Comparison of ENCODE assay signal across 8 mouse cellular contexts in the genomic region with DNA sequence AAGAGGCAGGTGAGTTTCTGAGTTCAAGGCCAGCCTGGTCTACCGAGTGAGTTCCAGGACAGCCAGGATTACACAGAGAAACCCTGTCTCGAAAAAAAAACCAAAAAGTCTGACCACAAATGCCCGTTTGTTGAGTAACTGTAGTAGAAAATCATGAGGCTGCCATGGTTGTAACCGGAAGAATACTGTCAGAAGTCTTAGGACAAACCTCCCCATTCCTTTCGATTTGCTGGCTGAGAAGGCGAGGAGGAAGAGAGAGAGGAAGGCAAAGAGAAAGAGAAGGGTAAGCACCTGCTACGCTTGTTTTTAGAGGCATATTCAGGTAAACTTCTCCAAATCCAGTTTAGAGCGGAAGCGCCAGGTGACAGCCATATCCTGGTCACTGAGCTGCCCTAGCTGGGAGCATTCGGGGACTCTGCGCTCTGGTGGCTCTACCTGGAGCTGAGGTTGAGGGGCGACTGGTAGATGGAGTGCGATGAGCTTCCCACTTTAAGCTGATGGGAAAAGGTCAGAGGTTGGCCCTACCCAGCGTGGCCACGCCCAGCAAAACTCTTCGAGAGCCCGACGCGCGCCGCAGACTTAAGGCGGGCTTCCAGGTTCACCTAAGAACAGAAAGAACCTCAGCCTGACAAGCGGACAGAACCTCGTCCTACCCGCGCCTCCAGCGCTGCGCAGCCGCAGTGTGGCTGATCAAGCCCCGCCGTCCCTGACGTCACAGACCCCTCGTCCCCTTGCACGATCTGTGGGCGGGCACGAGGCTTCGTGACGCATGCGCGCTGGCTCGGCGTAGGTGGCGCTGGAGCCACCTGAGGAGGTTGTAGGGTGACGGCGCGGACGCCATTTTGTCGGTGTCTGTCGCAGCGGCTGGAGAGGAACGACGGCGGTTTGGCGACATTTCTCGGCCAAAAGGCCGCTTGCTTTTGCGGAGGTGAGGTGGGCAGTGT. TPM values are rescaled to one million over a fixed set of nuclear protein-coding genes. Genes with fewer than 3 reads are reported as not detected.
DNase-seq lines count a peak whose midpoint lies in the region; ATAC-seq and TF ChIP-seq lines count a peak whose summit lies in the region.

A gene (minus strand): TSS at position 705 of the 944 bp plus-strand sequence.

- TF ChIP-seq CTCF in E14TG2a.4 (conservative IDR thresholded peaks at IDR 0.05; ENCODE audit: low read length), result no peak
- 0 out of 2 replicates have a peak, but pooled peaks have one; percentile 23 for TF ChIP-seq CTCF in heart, postnatal 0 days (IDR thresholded peaks at IDR 0.05; ENCODE audit: low read depth)
- TF ChIP-seq CTCF in testis, adult 2 months (IDR thresholded peaks at IDR 0.05; ENCODE audit: control insufficient read depth, insufficient read depth, insufficient replicate concordance, low read depth, low read length), result peak; percentile 31; the same call in 1 of the 2 replicates

- peaks cover 23% of the 10 kb centered on the region for H3K36me3 ChIP-seq in E14TG2a.4 (ENCODE audit: insufficient read depth, low read length)
- peaks cover 5% of the 10 kb centered on the region; the same call in 1 of the 2 replicates for H3K36me3 ChIP-seq in forebrain, embryonic 12.5 days (replicated peaks)
- peaks cover 6% of the 10 kb centered on the region; the same call in 1 of the 2 replicates for H3K36me3 ChIP-seq in heart, postnatal 0 days (replicated peaks; ENCODE audit: control insufficient read depth, insufficient read depth, low read length)
- peaks cover 8% of the 10 kb centered on the region for H3K36me3 ChIP-seq in liver, embryonic 16.5 days (ENCODE audit: control insufficient read depth, insufficient read depth)
- H3K36me3 ChIP-seq in neural tube, embryonic 13.5 days, result peaks cover 4% of the 10 kb centered on the region
- H3K36me3 ChIP-seq in testis, adult 2 months (ENCODE audit: control insufficient read depth, insufficient read depth, low read length), result peaks cover 1% of the 10 kb centered on the region; the same call in 1 of the 2 replicates

- no peak for TF ChIP-seq EP300 in heart, postnatal 0 days (IDR thresholded peaks at IDR 0.05; ENCODE audit: low read depth)

- H3K27me3 ChIP-seq in E14TG2a.4 (ENCODE audit: insufficient read depth, low read length), result peaks cover 14% of the 10 kb centered on the region
- no peaks in the 10 kb centered on the region for H3K27me3 ChIP-seq in forebrain, embryonic 12.5 days
- H3K27me3 ChIP-seq in heart, postnatal 0 days (ENCODE audit: control insufficient read depth, insufficient read depth, low read length), result no peaks in the 10 kb centered on the region
- H3K27me3 ChIP-seq in liver, embryonic 16.5 days (ENCODE audit: control insufficient read depth, insufficient read depth, low read depth, low read length), result no peaks in the 10 kb centered on the region
- no peaks in the 10 kb centered on the region for H3K27me3 ChIP-seq in neural tube, embryonic 13.5 days
- H3K27me3 ChIP-seq in testis, adult 2 months (ENCODE audit: control insufficient read depth, insufficient read depth, low read length), result no peaks in the 10 kb centered on the region

- H3K4me1 ChIP-seq in E14TG2a.4 (replicated peaks; ENCODE audit: low read depth, low read length), result peaks cover 37% of the 10 kb centered on the region
- peaks cover 27% of the 10 kb centered on the region for H3K4me1 ChIP-seq in forebrain, embryonic 12.5 days
- H3K4me1 ChIP-seq in heart, postnatal 0 days (ENCODE audit: control insufficient read depth, insufficient read depth), result peaks cover 18% of the 10 kb centered on the region
- H3K4me1 ChIP-seq in liver, embryonic 16.5 days (ENCODE audit: control insufficient read depth, low read depth, low read length), result peaks cover 25% of the 10 kb centered on the region
- peaks cover 41% of the 10 kb centered on the region for H3K4me1 ChIP-seq in neural tube, embryonic 13.5 days (replicated peaks)
- H3K4me1 ChIP-seq in testis, adult 2 months (ENCODE audit: control insufficient read depth, insufficient read depth, low read length), result peaks cover 4% of the 10 kb centered on the region

- peak; percentile 100 for TF ChIP-seq POLR2A in testis, adult 2 months (IDR thresholded peaks at IDR 0.05; ENCODE audit: control insufficient read depth, low read depth, low read length)

- H3K9me3 ChIP-seq in E14TG2a.4 (ENCODE audit: low read length), result no peaks in the 10 kb centered on the region
- no peaks in the 10 kb centered on the region for H3K9me3 ChIP-seq in forebrain, embryonic 12.5 days
- H3K9me3 ChIP-seq in heart, postnatal 0 days (replicated peaks; ENCODE audit: control insufficient read depth, low read length), result no peaks in the 10 kb centered on the region
- H3K9me3 ChIP-seq in liver, embryonic 16.5 days (replicated peaks; ENCODE audit: control insufficient read depth, low read length), result no peaks in the 10 kb centered on the region
- no peaks in the 10 kb centered on the region for H3K9me3 ChIP-seq in neural tube, embryonic 13.5 days

- 9% methylated on average over 57 of the region's 57 CpGs for WGBS in forebrain, embryonic 12.5 days
- WGBS in heart, postnatal 0 days, result 9% methylated on average over 57 of the region's 57 CpGs
- WGBS in liver, embryonic 16.5 days (ENCODE audit: insufficient replicate concordance), result 4% methylated on average over 57 of the region's 57 CpGs
- 9% methylated on average over 57 of the region's 57 CpGs for WGBS in neural tube, embryonic 13.5 days

- H3K9ac ChIP-seq in forebrain, embryonic 12.5 days, result peak within 1 kb of the TSS; percentile 87
- peak within 1 kb of the TSS; percentile 91 for H3K9ac ChIP-seq in heart, postnatal 0 days (replicated peaks; ENCODE audit: low read depth, low read length)
- peak within 1 kb of the TSS; percentile 99 for H3K9ac ChIP-seq in liver, embryonic 16.5 days (ENCODE audit: low read depth, low read length)
- peak within 1 kb of the TSS; percentile 97 for H3K9ac ChIP-seq in neural tube, embryonic 13.5 days

- peak; percentile 98 for DNase-seq in c-Kit-positive CD71-positive TER-119-positive erythroid progenitor cells, embryonic 14.5 days (ENCODE audit: low spot score)
- DNase-seq in heart, postnatal 0 days (ENCODE audit: low spot score), result peak; percentile 97
- peak; percentile 99 for DNase-seq in kidney, postnatal 4 days

- peak within 1 kb of the TSS; percentile 93 for H3K27ac ChIP-seq in forebrain, embryonic 12.5 days
- H3K27ac ChIP-seq in heart, postnatal 0 days (ENCODE audit: low read depth), result peak within 1 kb of the TSS; percentile 99
- H3K27ac ChIP-seq in liver, embryonic 16.5 days (ENCODE audit: low read length), result peak within 1 kb of the TSS; percentile 98
- peak within 1 kb of the TSS; percentile 95 for H3K27ac ChIP-seq in neural tube, embryonic 13.5 days (replicated peaks)
- peak within 1 kb of the TSS; percentile 98 for H3K27ac ChIP-seq in testis, adult 2 months (ENCODE audit: control insufficient read depth, insufficient read depth, low read depth, low read length)

- peak within 1 kb of the TSS; percentile 91 for H3K4me3 ChIP-seq in E14TG2a.4 (replicated peaks; ENCODE audit: low read length)
- peak within 1 kb of the TSS; percentile 79 for H3K4me3 ChIP-seq in forebrain, embryonic 12.5 days (replicated peaks)
- H3K4me3 ChIP-seq in heart, postnatal 0 days (ENCODE audit: low read depth, low read length), result peak within 1 kb of the TSS; percentile 88
- H3K4me3 ChIP-seq in liver, embryonic 16.5 days (ENCODE audit: low read depth, low read length), result peak within 1 kb of the TSS; percentile 76
- peak within 1 kb of the TSS; percentile 90 for H3K4me3 ChIP-seq in neural tube, embryonic 13.5 days
- peak within 1 kb of the TSS; percentile 97 for H3K4me3 ChIP-seq in testis, adult 2 months (ENCODE audit: control insufficient read depth, low read depth, low read length)

- ATAC-seq in forebrain, embryonic 12.5 days (ENCODE audit: low FRiP score), result peak; percentile 98
- peak; percentile 99 for ATAC-seq in heart, postnatal 0 days (ENCODE audit: insufficient read depth, low read depth)
- peak; percentile 96 for ATAC-seq in liver, embryonic 16.5 days (ENCODE audit: low read depth)
- ATAC-seq in neural tube, embryonic 13.5 days (ENCODE audit: low read depth), result peak; percentile 99

- peak within 1 kb of the TSS; percentile 79 for H3K4me2 ChIP-seq in forebrain, embryonic 12.5 days
- peak within 1 kb of the TSS; percentile 87 for H3K4me2 ChIP-seq in heart, postnatal 0 days (ENCODE audit: low read depth, low read length)
- H3K4me2 ChIP-seq in liver, embryonic 16.5 days (ENCODE audit: low read depth, low read length), result peak within 1 kb of the TSS; percentile 98
- H3K4me2 ChIP-seq in neural tube, embryonic 13.5 days, result peak within 1 kb of the TSS; percentile 82

RNA-seq across cellular contexts. Expression of the gene that starts here (rescaled TPM):
- polyA plus RNA-seq in forebrain, embryonic 12.5 days (2016; fragmentation: Nextera tagmentation; extraction: Ambion mirVana), result 0.37 TPM in 1 of 2 replicates, not detected in the other
- total RNA-seq in heart, postnatal 0 days (2014; rRNA removed; ENCODE audit: low replicate concordance), result 5.1 TPM in 1 of 2 replicates, not detected in the other
- 0.41 and 0.52 TPM in 2 replicates for polyA plus RNA-seq in heart, postnatal 0 days (2015; fragmentation: Nextera tagmentation; extraction: Ambion mirVana)
- 0.15 and 0.46 TPM in 2 replicates for polyA plus RNA-seq in liver, embryonic 16.5 days (2015; fragmentation: Nextera tagmentation; extraction: Ambion mirVana)
- 0.34 TPM in 1 of 2 replicates, not detected in the other for polyA plus RNA-seq in neural tube, embryonic 13.5 days (2015; fragmentation: Nextera tagmentation; extraction: Ambion mirVana)
- 279 and 291 TPM in 2 replicates for polyA plus RNA-seq in testis, adult 2 months (2012; rRNA removed)

Comparison
In these comparisons a context has a peak if more than half of its experiments do, and no peak if none do; other contexts are left out.
1. Peak in every context shown above with its lines: DNase-seq, ATAC-seq, H3K4me3 ChIP-seq and H3K27ac ChIP-seq.
2. RNA of the gene that starts here (polyA plus RNA-seq): 279 to 291 TPM in testis, adult 2 months; 0.41 to 0.52 TPM in heart, postnatal 0 days, 0.37 TPM in forebrain, embryonic 12.5 days, 0.15 to 0.46 TPM in liver, embryonic 16.5 days and 0.34 TPM in neural tube, embryonic 13.5 days; every median in the first group is over 100 times any median in the second.
3. Peak in ATAC-seq, H3K4me3 ChIP-seq, H3K27ac ChIP-seq, H3K9ac ChIP-seq and H3K4me2 ChIP-seq in forebrain, embryonic 12.5 days; RNA of the gene not detected or under 1 TPM.
4. Peak in ATAC-seq, H3K4me3 ChIP-seq, H3K27ac ChIP-seq, H3K9ac ChIP-seq and H3K4me2 ChIP-seq in liver, embryonic 16.5 days; RNA of the gene not detected or under 1 TPM.
5. Peak in ATAC-seq, H3K4me3 ChIP-seq, H3K27ac ChIP-seq, H3K9ac ChIP-seq and H3K4me2 ChIP-seq in neural tube, embryonic 13.5 days; RNA of the gene not detected or under 1 TPM.